Mouse (Mus musculus) large intestine, adult 2 months (tissue): ENCODE results near the gene Mov10. TPM values are rescaled to one million over a fixed set of nuclear protein-coding genes. Genes with fewer than 3 reads are reported as not detected.
"Not testable (repeated sequence)": the region's sequence is repeated elsewhere in the genome, so short reads cannot be mapped to it uniquely, and the experiment has no call there.

Experiments
- DNase-seq: peaks from one replicate; pipeline ENCODE4 v3.0.0-alpha.2; 2012; ENCODE audit warnings: low read depth, low spot score
- WGBS: fragments of 180-500 bp; shearing (Covaris S2); methylation state at CpG from one replicate; pipeline ENCODE4 v1.1.7; 2018; 5-methylcytosine and 5-hydroxymethylcytosine counted together
- polyA plus RNA-seq: library from polyadenylated mRNA; depleted of rRNA; stranded (reverse); fragments of >200 nt; gene quantifications from 2 replicates; pipeline ENCODE4 v1.2.3, GENCODE M21; 2012

Gene Mov10
- polyA plus RNA-seq, 1 experiment: 20.0 TPM

- DNase-seq: no peak
- WGBS: 93% methylated on average over 6 of the region's 6 CpGs
Measured at GRCm38 (mm10) chr3:104785284-104785683, 33.1 kb downstream of the Mov10 start.

GRCm38 (mm10) chr3:104783971-104784500 lies 34.3 kb downstream of the Mov10 start:
- 77% methylated on average over 14 of the region's 14 CpGs for WGBS
- DNase-seq: no peak

- WGBS: 28% methylated on average over 12 of the region's 12 CpGs
- DNase-seq: no peak
Measured at GRCm38 (mm10) chr3:104782061-104782681, 36.2 kb downstream of the Mov10 start.

GRCm38 (mm10) chr3:104781471-104781903 lies 36.9 kb downstream of the Mov10 start, which contains the start of gene Fam19a3:
Gene Fam19a3 (minus strand): TSS chr3:104781840.
- DNase-seq: no peak
- 2% methylated on average over 26 of the region's 26 CpGs for WGBS

- no peak for DNase-seq
- WGBS: 2% methylated on average over 56 of the region's 56 CpGs
Measured at GRCm38 (mm10) chr3:104780561-104781420, 37.6 kb downstream of the Mov10 start, which contains the start of gene Ppm1j. Gene Ppm1j (plus strand): TSS chr3:104781056.

- DNase-seq: no peak
- 6% methylated on average over 7 of the region's 7 CpGs for WGBS
Measured at GRCm38 (mm10) chr3:104779949-104780348, 38.4 kb downstream of the Mov10 start.

GRCm38 (mm10) chr3:104777342-104777741 lies 41.0 kb downstream of the Mov10 start:
- WGBS: 1% methylated on average over 20 of the region's 20 CpGs
- DNase-seq: no peak

GRCm38 (mm10) chr3:104773301-104773700 lies 45.1 kb downstream of the Mov10 start:
- DNase-seq: no peak
- WGBS: 92% methylated on average over 7 of the region's 7 CpGs

GRCm38 (mm10) chr3:104771460-104771859 lies 46.9 kb downstream of the Mov10 start:
- DNase-seq: no peak
- WGBS: 49% methylated on average over 6 of the region's 6 CpGs

GRCm38 (mm10) chr3:104770918-104771317 lies 47.4 kb downstream of the Mov10 start:
- no peak for DNase-seq
- WGBS: 79% methylated on average over 3 of the region's 3 CpGs

- DNase-seq: no peak
- WGBS: 33% methylated on average over 10 of the region's 10 CpGs
Measured at GRCm38 (mm10) chr3:104770035-104770434, 48.3 kb downstream of the Mov10 start.

- DNase-seq: no peak
- 81% methylated on average over 3 of the region's 3 CpGs for WGBS
Measured at GRCm38 (mm10) chr3:104769135-104769534, 49.2 kb downstream of the Mov10 start.

GRCm38 (mm10) chr3:104767716-104768115 lies 50.6 kb downstream of the Mov10 start:
- 67% methylated on average over 4 of the region's 4 CpGs for WGBS
- DNase-seq: no peak

- DNase-seq: no peak
- WGBS: 56% methylated on average over 2 of the region's 2 CpGs
Measured at GRCm38 (mm10) chr3:104767141-104767540, 51.2 kb downstream of the Mov10 start.

GRCm38 (mm10) chr3:104765021-104765420 lies 53.3 kb downstream of the Mov10 start:
- no peak for DNase-seq
- WGBS: 18% methylated on average over 4 of the region's 4 CpGs

- not testable (repeated sequence) for DNase-seq
- 21% methylated on average over 20 of the region's 20 CpGs for WGBS
Measured at GRCm38 (mm10) chr3:104762103-104762863, 56.1 kb downstream of the Mov10 start.

GRCm38 (mm10) chr3:104758869-104759268 lies 59.5 kb downstream of the Mov10 start:
- DNase-seq: no peak
- WGBS: 31% methylated on average over 5 of the region's 5 CpGs

- DNase-seq: no peak
- 3% methylated on average over 27 of the region's 27 CpGs for WGBS
Measured at GRCm38 (mm10) chr3:104758406-104758805, 60.0 kb downstream of the Mov10 start.

GRCm38 (mm10) chr3:104752845-104753244 lies 65.5 kb downstream of the Mov10 start:
- 20% methylated on average over 25 of the region's 25 CpGs for WGBS
- DNase-seq: not testable (repeated sequence)
